Mouse (Mus musculus) small intestine, adult 2 months (tissue): Measurements from ENCODE around the gene 1700029I15Rik. TPM values are rescaled to one million over a fixed set of nuclear protein-coding genes. Genes with fewer than 3 reads are reported as not detected.

Source experiments
- H3K27ac ChIP-seq: fragments of 200-500 bp; 2 replicates; pipeline ENCODE4 v1.5.1; 2012; ENCODE audit warnings: low read depth, low read length, control low read depth, inconsistent platforms; ENCODE audit not compliant: insufficient read depth
- H3K27me3 ChIP-seq: fragments of 200-500 bp; 2 replicates; pipeline ENCODE4 v1.6.1; 2012; ENCODE audit warnings: mild to moderate bottlenecking, moderate library complexity, low read length, inconsistent platforms; ENCODE audit not compliant: control insufficient read depth, insufficient read depth
- H3K36me3 ChIP-seq: fragments of 200-500 bp; 2 replicates; pipeline ENCODE4 v1.6.1; 2012; ENCODE audit warnings: mild to moderate bottlenecking, low read length, control low read depth, inconsistent platforms; ENCODE audit not compliant: control insufficient read depth, insufficient read depth
- H3K4me1 ChIP-seq: fragments of 200-500 bp; 2 replicates; pipeline ENCODE4 v1.6.1; 2012; ENCODE audit warnings: low read length, inconsistent platforms, mixed read lengths; ENCODE audit not compliant: control insufficient read depth, insufficient read depth, insufficient read length
- H3K4me3 ChIP-seq: fragments of 200-500 bp; 2 replicates; pipeline ENCODE4 v1.5.1; 2012; ENCODE audit warnings: low read depth, mild to moderate bottlenecking, control low read depth, inconsistent platforms, low read length, moderate library complexity
- CTCF ChIP-seq: fragments of 200-500 bp; IDR thresholded peaks from 2 replicates; pipeline ENCODE4 v1.5.1; 2012; ENCODE audit warnings: low read depth, mild to moderate bottlenecking, control low read depth, inconsistent platforms, low read length, moderate library complexity, mixed read lengths; ENCODE audit not compliant: insufficient replicate concordance, insufficient read length; ENCODE audit errors: extremely low read depth
- POLR2A ChIP-seq: fragments of 200-500 bp; IDR thresholded peaks from 2 replicates; pipeline ENCODE4 v1.6.1; 2012; ENCODE audit warnings: low read depth, mild to moderate bottlenecking, control low read depth, inconsistent platforms, low read length, moderate library complexity
- WGBS: fragments of 180-500 bp; shearing (Covaris S2); methylation state at CpG from one replicate; pipeline ENCODE4 v1.1.7; 2018; 5-methylcytosine and 5-hydroxymethylcytosine counted together
- polyA plus RNA-seq: library from polyadenylated mRNA; depleted of rRNA; stranded (reverse); fragments of >200 nt; gene quantifications from 2 replicates; pipeline ENCODE4 v1.2.3, GENCODE M21; 2012

Gene 1700029I15Rik
- polyA plus RNA-seq, 1 experiment = 7.4 TPM

DNA sequence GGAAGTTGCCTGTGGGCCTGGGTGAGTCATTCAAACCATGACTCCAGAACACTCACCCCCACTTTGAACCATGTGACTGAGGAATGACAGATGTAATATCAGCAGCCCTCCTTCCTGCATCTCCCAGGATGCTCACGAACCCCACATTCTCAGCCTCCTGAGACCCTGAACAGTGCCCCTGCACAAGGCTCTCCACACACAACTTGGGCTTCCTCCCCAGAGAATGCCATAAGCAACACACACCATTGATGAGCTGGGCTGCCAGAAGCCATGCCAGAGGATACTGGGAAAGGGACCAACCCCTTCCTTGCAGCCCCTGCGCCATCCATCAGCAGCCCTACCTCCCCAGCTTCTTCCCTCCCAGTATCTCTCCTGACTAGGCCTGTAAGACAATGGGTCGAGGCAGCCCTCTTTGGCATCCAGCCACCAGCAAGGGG lies 5.8 kb downstream of the 1700029I15Rik start:
- Histone ChIP-seq H3K27me3 (peaks cover 19% of the 10 kb centered on the region), H3K27ac (no peak overlapping the region), H3K4me1 (no peaks in the 10 kb centered on the region; the same call in 1 of the 2 replicates), H3K4me3 (no peak overlapping the region), H3K36me3 (no peaks in the 10 kb centered on the region)
- TF ChIP-seq CTCF (no peak), POLR2A (no peak)
- WGBS = 64% methylated on average over 3 of the region's 3 CpGs

DNA sequence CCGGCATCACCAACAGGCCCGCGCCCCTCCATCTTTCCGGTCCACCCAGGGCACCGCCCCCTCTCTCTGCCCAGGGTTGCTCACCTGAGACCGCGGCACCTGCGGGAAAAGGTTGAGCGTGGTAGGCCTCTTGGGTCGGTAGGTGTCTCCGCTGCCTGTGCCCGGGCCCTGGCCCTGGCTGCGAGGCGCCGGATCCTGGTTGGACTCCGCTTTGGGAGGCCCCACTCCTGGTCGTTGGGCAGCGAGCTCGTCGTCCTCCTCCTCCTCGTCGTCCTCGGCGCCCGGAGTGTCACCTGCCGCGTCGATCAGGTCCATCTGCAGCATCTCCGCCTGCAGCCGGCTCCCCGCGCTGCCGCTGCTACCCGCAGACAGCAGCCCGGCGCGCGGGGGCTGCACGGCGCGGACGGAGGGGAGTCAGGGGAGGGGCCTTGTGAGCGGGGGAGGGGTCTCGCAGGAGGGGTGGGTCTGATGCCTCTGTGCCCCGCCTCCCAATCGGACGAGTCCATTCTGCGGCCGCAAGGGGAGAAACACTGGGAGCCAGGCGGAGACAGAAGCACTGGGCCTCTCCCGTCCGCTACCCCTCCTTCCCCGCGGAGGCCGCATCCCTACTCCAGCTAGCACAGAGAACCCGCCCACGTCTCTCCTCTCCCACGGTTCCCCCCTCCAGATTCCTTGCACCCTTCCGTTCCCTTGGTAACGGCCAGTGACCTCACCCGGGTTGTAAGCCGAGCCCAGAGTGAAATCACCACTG lies 6.7 kb downstream of the 1700029I15Rik start:
- TF ChIP-seq CTCF = no peak
- no peak for TF ChIP-seq POLR2A
- Histone ChIP-seq H3K27ac (no peak overlapping the region), H3K4me3 (peak overlapping the region; percentile 67), H3K36me3 (no peaks in the 10 kb centered on the region), H3K27me3 (peaks cover 19% of the 10 kb centered on the region), H3K4me1 (no peaks in the 10 kb centered on the region; the same call in 1 of the 2 replicates)
- WGBS = 2% methylated on average over 62 of the region's 62 CpGs

DNA sequence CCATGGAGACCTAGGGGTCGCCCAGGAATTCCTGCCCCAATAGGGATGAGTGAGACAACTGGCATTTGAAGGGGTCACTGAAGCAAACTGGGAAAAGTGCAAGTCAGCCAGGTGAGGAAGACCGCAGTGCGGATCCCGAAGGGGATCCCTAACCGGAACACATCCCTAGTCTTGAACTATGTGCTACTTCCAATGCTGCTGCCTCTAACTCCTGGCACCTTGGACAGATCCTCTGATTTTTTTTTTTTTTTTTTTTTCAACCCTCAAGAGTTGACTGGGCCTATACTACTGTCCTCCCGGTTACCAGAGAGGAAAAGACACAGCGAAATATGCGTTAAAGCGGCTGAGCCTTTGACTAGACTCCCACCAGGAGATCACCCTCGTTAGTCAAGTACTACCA lies 7.3 kb downstream of the 1700029I15Rik start:
- Histone ChIP-seq H3K27ac (no peak overlapping the region), H3K4me1 (no peaks in the 10 kb centered on the region; the same call in 1 of the 2 replicates), H3K27me3 (peaks cover 19% of the 10 kb centered on the region), H3K4me3 (peak overlapping the region; percentile 67), H3K36me3 (no peaks in the 10 kb centered on the region)
- TF ChIP-seq POLR2A (no peak), CTCF (no peak)
- WGBS = 21% methylated on average over 10 of the region's 10 CpGs

- Histone ChIP-seq H3K4me3 (no peak overlapping the region), H3K27me3 (peaks cover 19% of the 10 kb centered on the region), H3K27ac (no peak overlapping the region), H3K36me3 (no peaks in the 10 kb centered on the region), H3K4me1 (no peaks in the 10 kb centered on the region; the same call in 1 of the 2 replicates)
- no peak for TF ChIP-seq CTCF
- TF ChIP-seq POLR2A = no peak
- WGBS = 63% methylated on average over 6 of the region's 6 CpGs
These were observed 8.0 kb downstream of the 1700029I15Rik start for GRCm38 (mm10) chr2:92390206-92390930.

DNA sequence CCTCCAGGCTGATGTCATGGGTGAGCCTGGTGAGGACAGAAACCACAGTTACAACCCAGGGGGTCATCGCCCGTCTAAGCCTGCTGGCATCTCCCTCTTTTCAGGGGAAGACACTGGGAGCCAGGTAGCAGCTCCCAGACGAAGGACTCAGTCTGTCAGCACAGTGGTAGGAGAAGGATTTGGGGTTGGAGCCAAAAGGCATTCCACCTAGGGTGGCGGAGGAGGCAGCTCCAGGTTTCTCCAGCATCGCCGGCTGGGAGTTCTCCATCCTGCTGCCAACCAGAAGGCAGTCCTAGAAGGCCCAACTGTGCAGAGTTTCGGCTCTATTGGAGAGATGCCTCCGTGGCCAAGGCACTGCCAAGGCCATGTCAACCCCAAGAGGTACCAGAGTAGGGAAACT lies 8.8 kb downstream of the 1700029I15Rik start:
- Histone ChIP-seq H3K27ac (no peak overlapping the region), H3K27me3 (peaks cover 19% of the 10 kb centered on the region), H3K4me1 (no peaks in the 10 kb centered on the region; the same call in 1 of the 2 replicates), H3K36me3 (no peaks in the 10 kb centered on the region), H3K4me3 (no peak overlapping the region)
- TF ChIP-seq CTCF (no peak), POLR2A (no peak)
- WGBS = 87% methylated on average over 8 of the region's 8 CpGs

- TF ChIP-seq POLR2A = no peak
- no peak for TF ChIP-seq CTCF
- Histone ChIP-seq H3K27ac (no peak overlapping the region), H3K27me3 (peaks cover 19% of the 10 kb centered on the region), H3K36me3 (no peaks in the 10 kb centered on the region), H3K4me1 (no peaks in the 10 kb centered on the region; the same call in 1 of the 2 replicates), H3K4me3 (peak overlapping the region; percentile 14)
- 34% methylated on average over 11 of the region's 11 CpGs for WGBS
These were observed 9.5 kb downstream of the 1700029I15Rik start for GRCm38 (mm10) chr2:92391703-92392317.

DNA sequence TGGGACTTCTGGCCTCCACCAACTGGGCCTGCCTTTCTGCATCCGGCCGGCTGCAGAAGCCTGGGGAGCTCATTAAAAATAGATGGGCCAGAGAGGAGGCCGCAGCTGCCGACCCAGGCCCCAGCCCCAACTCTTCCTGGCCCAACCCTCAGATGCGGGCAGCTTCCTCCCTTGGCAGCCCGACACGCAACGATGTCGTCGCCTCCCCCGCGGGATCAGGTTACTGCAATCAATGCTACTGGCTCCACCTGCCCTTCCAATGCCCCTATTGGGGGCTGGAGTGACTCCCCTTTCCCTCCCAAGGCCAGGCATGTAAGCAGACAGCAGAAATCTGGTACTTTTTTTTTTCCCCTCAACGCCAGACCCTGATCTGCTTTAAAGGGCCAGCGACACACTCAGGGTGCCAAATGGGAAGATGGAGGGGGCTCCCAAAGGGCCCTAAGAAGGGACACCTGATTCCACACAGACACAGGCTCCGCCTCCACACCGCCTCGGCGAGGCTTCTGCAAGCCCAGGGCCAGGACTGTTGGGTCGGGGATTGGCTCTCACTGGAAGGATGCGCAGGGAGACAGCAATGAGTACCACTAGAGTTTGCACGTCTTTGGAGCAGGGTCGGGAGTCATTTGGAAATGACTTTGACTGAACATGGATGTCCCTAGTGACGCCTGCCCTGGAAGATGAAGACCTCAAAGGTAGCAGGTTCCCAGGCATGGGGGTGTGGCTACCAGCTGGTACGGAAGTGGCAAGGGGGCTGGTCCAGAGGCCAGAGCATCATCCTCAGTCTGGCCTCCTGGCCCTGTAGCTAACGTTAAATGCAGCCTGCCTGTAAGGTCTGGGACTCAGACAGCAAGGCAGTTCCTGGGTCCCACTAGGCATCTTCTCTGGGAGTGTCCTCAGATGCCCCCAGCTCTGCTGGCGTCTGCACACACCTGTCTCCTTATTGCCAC lies 10.3 kb downstream of the 1700029I15Rik start:
- H3K4me3 ChIP-seq = peak overlapping the region; percentile 14
- no peak overlapping the region for H3K27ac ChIP-seq
- 7% methylated on average over 26 of the region's 26 CpGs for WGBS
- H3K4me1 ChIP-seq = no peaks in the 10 kb centered on the region; the same call in 1 of the 2 replicates
- H3K36me3 ChIP-seq = no peaks in the 10 kb centered on the region
- H3K27me3 ChIP-seq = peaks cover 19% of the 10 kb centered on the region
- TF ChIP-seq CTCF (no peak), POLR2A (no peak)
